Mouse (Mus musculus) spleen, adult 2 months (tissue): Measurements from ENCODE around the gene Itgam.

ENCODE experiments used
- CTCF ChIP-seq: fragments of 200-500 bp; IDR thresholded peaks from 2 replicates; pipeline ENCODE4 v1.5.1; 2011; ENCODE audit warnings: mild to moderate bottlenecking, inconsistent platforms; ENCODE audit not compliant: insufficient read depth, insufficient read length, insufficient replicate concordance; ENCODE audit errors: extremely low read depth
- POLR2A ChIP-seq: fragments of 200-500 bp; IDR thresholded peaks from 2 replicates; pipeline ENCODE4 v1.6.1; 2011; ENCODE audit warnings: low read depth, low read length, inconsistent platforms

GRCm38 (mm10) chr7:128114371-128115105 lies 52.1 kb downstream of the Itgam start:
- TF ChIP-seq POLR2A: no peak
- no peak for TF ChIP-seq CTCF
